Mouse (Mus musculus) telencephalon, adult 2 months (tissue): ENCODE measurements at regions not wholly inside any gene's neighbourhood (a gene's known extent, or its start where the extent isn't known, plus 50 kb on each side); places are given as distances from the start of the nearest gene placed in this dataset.

Source experiments
- DNase-seq: peaks from one replicate; pipeline ENCODE4 v3.0.0-alpha.2; 2011; ENCODE audit warnings: low read depth, low spot score

DNA sequence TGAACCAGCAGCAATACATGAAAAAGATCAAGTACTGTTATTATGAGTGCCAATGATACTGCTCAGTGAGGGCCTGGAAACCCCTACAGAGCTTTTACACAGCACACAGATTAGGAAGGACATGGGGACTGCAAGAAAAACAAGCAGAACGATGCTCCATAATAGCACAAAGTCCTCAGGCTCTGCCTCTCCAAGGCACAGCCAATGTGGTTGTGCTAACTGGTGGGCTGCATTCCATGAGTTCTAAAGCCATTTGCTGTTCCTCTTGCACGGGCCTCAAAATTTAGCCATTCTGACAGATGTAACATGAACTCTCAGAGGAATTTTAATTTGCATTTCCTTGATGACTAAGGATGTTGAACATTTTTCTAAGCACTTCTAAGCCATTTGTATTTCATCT, 465.0 kb upstream of the Jag1 start:
- no peak for DNase-seq

DNA sequence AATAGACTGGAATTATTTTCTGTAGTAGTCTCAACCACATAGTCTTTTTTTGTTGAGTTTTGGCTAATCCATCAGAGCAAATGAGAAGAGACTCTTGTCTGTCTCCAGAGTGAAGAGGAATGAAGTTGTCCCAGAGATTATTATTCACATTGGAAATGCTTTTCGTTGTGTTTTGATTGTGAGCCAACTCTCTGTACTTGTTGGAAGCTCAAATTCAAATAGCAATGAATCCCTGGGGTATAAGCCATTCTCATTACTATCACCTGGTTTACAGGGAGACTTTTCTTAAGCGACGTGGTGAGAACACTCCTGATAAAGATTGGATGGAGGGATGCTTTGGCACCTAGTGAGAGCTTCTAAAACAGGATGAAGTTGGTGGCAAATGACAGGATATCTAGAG, 459.3 kb upstream of the Jag1 start:
- DNase-seq = no peak

DNA sequence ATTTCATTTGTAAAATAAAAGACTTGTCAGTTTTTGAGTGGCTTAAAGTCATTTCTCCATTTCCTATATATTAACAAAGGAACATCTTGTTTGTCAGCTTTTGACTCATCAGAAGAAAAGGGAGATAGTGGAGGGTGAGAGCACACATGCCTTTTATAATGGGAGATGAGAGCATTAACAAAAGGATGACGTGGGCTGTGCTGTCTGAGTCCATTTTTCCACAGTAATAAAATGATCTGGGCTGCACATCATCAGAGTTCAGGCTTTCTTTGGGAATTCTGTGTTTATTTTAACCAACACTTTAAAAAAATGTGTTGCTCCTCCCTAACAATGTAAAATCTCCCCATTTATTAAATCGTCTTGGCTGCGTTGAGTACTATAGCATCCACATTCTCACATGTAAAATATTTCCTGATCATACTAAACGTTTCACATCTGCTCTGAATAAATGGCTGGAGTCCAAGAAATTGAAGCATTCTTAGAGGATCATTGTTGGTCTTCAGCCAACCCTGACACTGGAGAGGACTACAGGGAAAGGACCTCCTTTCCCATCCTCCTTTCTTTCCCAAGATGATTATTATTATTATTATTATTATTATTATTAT, 458.5 kb upstream of the Jag1 start:
- DNase-seq = no peak

DNA sequence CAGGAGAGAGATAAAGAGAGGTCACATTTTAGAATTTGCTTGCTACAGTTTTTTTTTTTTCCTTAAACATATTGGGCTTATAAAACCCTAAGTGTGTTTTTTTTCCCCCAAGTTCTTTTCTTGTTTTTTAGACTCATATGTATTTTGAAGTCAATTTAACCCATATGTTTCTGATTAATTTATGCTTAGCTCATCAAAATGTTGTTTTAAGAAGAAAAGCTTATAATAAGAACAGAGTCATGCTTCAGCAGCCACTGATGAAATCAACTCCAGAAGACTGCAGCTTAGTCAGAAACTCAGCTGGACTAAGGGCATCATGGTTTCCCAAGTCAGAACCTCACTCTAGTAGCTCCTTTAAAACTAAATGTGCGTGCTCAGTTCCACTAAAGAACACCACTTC, 454.7 kb upstream of the Jag1 start:
- DNase-seq = no peak

DNA sequence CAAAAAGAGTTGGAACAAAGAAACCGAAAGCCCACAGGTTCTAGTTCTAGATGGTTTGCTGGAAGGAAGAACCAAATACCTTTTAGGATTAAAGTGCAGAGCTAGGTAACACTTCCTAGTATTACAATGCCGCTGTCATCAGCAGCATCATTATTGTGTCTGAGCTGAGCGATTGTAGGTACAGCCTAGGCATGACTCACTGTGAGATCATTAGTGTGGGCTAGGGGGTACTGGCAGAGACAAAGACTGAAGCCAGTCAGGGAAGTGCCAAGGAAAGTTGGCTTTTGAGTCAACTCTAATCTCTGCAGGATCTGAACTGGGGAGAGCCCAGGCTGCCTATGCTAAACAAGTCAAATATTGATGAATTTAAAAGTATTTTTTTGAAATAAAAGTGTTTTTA, 450.2 kb upstream of the Jag1 start:
- DNase-seq = no peak

DNA sequence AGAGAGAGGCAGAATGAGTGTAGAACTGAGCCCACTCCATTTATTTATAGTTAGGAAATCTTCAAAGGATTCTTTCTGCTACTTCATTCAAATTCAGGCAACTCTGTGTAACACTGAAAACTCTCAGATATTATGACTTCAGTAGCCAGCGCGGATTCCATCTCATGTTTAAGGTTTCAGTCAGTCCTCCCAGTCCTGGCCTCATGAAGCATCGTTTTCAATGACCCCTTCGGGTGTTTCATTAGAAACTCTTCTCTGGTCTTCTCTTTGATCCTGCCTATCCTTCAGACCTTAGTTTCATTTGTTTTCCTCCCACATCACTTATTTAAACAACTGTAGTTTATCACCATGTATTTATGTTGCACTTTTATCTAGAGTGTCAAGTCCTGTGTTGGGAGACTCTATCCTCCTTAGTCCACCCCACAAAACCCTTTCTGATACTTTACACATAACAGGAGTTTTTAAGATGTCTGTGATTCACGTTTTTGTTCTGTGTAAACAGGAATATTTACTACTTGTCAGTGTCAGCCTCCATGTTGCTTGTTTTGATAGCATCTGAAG, 447.7 kb upstream of the Jag1 start:
- DNase-seq = no peak

DNA sequence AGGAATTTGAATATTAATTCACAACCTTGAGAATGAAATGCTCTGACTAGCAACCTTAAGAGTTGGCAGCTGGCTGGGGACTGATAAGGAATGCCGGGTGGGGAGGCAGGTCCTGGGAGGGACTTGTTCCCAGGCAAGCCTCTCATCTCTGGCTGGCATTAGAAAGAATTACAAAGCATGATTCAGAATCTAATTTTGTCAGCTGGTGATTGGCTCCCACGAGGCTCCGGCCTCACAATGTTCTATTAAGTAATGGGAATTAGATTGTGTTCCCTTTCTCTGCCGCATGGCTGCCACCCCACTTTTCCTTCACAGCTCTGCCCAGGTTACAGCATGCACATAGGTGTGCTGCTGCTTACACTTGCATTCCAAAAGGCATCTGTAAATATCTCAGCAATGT, 443.9 kb upstream of the Jag1 start:
- DNase-seq = no peak

DNA sequence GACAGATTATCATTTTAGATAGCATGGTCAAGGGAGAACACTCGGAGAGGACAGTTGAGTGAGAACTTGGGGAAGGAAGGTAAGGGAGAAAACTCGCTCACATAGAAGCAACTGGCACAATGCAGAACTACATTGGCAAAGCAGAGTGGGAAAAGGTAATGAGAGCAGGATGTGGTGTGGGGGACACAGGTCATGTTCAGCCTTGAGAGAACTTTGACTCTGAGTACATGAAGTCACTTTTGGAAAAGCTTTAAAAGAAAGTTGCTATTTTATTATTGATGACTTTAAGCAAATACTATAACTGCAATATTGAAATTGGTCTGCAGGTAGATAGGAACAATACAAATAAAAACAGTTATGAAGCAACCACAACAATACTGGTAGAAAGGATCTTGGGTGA, 437.4 kb upstream of the Jag1 start:
- DNase-seq = no peak

DNA sequence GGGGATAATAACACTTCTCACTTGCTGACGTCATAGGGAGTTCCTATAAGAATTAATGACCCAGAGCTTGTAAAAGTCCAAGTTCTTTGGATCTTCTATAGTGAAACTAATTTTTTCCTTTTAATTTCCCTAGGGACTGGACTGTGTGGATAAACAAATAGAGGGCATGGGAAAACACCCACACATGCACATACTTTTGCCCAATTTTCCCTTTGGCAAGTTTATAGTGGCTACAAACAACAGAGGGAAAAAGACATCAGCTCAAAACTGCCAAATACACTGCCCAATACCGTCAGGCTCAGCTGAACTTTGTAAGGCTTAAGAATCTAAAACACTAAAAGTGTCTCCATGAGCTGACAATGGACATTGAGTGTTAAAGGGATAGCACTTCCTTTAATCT, 420.1 kb upstream of the Jag1 start:
- DNase-seq = no peak

DNA sequence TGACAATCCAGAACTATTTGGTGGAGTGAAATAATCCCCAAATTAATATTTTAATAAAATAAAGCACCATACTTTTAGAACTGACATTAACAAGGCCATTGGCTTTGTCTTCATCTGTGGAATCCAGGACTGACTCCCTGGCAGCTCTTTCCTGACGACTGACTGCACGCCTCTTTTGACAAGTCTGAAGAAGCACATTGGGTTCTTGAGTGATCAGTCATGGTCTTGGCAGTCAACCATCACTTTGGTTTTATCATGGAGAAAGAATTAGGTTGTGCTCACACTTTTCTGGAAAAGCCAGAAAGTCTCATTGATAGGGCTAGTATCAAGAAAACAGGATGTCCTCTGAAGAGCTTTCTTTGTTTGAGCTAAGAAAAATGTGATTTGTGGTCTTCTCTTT, 399.8 kb upstream of the Jag1 start:
- no peak for DNase-seq

DNA sequence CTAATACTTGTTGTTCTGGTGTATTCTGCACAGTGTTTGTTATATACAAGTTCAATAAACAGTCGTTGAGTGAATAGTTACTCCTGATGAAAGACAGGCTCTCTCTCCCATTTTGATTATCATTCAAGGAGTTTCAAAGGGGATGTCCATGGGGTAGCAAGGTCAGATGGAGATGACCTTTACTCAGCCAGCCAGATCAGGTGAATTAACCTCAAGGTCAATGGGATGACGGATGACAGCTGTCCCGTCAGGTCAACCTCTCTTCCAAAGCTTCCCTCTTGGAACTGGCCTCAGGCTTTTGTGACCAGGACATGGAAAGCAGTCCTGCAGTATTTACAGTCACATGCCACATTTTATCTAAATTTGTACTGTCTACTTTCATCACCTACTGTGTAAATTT, 398.6 kb upstream of the Jag1 start:
- no peak for DNase-seq

DNA sequence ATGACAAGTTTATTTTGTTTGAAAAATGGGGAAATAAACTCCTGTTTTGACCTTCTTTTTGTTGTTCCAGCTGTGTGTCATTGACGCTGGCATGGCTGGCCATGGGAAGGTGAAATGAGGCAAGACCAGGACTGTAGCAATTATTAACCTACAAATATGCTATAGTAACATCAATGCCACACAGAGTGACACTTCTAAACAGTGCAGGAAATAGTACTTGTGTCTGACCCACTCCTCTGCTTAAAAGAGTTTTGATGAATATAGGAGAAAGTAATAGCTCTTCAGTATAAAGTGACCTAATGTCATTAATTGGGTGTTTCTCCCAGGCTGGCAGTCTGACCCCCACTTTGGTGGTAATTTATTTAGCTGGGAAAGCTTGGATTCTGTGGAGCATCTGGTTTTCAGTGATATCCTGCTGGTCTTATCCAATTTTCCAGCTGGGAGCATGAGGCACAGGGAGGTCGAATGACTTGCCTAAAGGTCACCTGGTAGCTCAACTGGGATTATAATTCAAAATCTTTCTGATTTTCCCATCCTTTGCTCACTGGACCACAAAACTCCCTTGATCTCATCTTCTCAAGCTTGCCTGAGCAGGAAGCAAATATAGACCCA, 397.6 kb upstream of the Jag1 start:
- no peak for DNase-seq

DNA sequence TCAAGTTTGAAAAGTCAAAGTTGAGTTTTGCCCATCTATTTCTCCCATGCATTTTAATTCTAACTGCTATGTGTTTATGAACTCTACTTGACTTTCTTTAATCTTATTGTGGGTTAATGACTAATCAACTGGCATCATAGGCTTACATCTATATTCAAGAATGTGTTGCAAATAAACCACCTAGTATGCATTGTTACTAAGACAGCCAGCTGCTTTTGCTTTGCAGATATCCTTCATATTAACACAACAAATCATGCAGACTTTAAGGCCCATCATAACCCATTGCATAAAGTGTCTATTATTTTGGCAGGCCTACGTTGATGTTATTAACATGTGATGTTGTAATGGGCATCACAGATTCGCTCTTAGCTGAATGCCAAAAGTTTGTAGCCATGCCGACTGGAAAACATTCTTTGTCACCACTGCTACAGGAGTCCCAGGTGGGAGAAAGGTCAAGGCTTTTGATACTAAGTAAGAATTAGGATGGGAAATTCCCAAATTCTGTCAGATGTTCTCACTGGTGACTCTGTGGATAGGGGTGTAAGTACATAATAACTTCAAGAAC, 394.3 kb upstream of the Jag1 start:
- DNase-seq = no peak

DNA sequence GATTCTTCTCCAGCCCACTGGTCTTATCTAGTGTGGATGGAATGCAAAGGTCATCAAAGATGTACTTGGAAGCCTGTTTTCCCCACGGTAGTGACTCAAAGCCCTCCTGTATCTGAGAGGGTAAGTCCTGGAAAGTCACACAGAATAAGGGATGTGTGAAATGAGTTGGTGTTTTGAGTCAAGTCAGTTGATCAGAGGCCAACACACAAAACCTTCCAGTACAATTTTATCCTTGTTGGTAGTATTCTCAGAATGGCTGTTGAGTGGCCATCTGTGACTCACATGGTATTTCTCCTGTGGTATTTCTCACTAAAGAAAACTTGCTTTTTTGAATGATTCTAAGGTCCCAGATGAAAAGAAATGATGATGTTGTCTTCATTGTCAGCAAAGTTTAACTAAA, 384.8 kb upstream of the Jag1 start:
- no peak for DNase-seq

DNA sequence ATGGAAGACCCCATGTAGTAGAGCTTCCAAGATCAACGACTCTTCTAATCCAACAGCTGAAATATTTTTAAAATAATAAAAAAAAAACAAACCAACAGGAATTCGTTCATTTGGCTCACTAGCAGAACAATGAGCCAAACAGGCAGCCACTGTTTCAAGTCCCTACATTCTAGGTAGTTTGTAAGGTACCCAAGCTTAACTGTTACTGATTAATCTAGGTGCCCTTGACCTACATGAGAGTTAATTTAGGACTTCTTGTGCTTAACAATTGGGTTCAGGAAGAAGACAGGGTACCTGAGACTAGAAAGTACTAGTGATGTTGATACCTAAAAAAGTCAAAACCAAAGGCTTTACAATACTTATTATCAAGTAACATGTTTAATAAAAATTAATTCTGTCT, 381.2 kb upstream of the Jag1 start:
- no peak for DNase-seq

DNA sequence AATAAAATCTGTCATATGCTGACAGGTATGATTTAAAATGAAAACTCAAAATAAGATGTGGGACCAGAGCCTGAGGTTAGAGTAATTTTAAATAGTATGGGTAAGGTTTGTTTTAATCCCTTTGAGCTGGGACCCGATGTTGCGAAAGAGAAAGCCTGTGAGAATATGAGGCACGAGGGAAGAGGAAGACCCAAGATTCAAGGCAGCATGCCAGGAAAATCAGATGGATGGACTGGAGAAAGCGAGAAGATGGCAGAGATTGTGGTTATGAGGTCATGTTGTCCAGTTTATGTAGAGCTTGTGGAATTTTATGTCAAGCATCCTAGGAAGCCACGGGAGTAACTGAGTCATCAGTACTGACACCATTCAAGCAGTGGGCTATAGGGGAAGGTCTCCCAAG, 377.2 kb upstream of the Jag1 start:
- DNase-seq = no peak

DNA sequence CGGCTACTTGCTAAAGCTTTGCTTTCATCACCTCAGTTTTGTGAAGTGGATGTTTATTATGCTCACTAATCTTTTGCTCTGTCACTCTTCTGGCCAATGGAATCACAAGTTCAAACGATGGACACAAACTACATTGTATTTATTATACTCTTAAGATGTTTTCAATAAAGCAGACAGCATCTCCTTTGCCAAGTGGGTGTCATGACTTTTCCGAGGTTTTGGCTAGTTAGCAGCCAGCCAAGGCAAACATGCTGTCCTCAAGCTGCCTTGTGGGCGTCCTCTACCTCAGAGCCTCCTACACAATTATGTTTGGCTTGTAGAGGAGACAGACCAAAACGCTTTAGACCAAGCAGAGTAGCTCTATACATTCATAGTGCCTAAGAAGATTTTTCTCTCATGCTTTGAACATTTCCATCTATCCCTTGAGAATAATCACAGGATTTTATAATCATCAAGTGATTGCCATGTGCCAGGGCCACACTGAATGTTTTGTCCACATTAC, 372.8 kb upstream of the Jag1 start:
- peak; percentile 15 for DNase-seq

DNA sequence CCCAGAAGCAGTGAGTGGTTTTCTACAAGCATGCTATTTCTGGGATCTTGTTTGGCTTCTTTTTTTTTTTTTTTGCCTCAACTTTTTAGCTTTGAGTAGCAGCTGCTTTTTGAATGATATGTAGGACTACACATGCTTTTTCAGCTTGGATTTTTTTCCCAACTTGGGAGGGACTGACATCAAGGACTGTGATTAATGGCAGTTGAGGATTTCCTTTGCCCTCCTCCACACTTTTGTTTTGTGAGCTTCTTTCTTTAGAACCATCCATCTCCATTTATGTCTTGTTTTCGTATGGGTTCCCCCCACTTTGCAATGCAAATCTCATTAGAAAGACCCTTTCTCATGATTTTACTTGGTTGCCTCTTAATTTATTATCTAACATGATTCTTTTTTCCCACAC, 352.3 kb upstream of the Jag1 start:
- DNase-seq = no peak

DNA sequence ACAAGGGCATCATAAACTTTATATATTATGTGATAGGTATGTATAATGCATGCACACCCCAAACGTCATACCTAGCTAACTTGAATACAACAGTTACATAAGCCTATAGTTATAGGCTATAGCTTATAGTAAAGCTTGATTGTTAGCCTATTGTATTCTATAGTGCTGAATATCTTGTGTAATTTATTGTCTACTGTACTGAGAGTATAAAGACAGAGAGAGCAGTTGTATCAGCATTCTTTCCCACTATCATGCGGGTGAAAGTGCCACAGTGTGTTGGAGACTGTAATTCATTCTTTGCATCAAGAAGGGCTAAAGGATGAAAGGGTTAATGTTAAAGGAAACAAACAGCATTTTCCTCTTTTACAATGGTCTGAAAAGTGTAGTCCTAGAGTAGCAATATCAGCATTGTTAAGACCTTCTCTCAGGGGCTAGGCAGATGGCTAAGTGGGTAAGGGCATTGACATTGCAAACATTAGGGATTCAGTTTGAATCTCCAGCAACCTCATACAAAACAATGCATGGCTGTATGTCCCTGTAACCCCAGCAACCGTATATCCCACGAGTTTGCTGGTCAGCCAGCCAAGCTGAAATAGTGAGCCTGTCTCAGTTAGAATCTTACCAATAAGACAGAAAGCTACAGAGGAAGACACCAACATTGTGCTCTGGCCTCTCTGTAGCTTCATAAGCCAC, 340.8 kb upstream of the Jag1 start:
- no peak for DNase-seq

DNA sequence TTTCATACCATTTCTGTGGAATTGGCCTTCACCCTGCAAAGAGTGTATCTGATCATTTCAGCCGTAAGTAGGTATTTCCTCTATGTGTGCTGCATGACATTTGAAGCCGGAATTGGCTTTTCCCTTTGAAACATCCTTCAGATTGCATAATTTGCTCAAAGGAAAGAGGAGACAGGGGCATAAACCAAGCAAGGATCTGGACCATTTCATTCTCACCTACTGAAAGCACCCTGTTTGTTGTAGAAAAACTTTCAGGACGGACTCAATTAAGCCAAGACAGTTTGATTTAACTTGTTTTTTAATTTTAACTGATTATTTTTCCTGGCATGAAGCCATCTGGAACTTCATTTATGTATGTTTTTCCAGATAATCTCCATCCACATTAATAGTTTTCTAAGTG, 340.0 kb upstream of the Jag1 start:
- no peak for DNase-seq

DNA sequence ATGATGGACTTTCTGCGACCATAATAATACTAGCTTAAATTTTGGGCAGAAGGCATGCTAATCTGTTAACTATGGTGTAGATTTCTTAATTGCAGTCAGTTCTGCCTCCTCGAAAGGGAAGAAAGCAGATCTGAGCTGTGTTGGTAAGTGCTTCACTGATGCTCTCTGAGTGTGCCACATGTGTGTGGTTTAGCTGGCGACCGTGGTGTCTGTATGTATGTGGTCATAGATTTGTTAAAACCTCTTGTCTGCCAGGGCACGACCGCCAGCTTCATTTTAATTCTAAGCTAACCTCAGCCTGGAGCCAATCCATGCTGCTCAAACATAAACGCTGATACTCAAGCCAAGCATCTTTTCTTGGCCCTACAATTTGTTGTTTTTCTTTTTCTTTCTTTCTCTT, 330.5 kb upstream of the Jag1 start:
- DNase-seq = no peak

DNA sequence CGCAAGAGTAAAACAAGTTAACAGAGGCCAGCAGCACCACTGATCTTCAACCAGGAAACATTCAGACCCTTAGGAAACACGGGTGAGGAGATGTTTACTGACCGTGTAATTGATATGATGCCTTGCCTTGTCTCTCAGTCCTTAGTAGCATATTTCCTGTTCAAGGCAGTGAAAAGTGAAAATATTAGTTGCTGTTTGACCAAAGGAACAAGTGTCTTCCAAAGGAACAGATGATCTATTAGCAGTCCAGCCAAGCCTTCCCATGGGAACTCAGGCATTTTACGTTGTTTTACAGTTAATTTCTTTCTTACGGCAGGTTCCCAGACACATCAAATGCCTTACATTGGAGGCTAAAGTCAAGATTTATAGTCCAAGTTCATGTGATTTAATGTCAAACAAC, 321.3 kb upstream of the Jag1 start:
- no peak for DNase-seq

DNA sequence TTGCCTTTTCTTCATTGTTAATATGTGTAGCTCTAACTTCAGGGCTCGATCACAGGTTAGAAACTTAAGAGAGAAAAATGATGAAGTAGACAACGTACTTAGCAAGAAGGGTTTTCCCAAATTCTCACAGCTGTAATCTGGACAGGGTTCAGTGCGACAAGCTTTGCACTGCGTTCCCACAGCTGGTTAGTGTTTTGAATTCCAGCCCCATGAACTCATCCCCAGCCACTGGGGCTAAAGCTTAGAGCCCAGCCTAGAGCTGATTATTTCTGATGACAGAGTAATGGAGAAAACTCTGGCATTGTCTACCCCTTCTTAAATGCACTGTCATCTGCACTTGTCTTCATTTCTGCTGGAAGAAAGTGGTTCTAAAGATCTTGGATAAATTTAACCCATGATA, 319.7 kb upstream of the Jag1 start:
- no peak for DNase-seq
